Mouse (Mus musculus): ENCODE results near the gene Otulinl.

GRCm38 (mm10) chr15:27672259-27672658 lies 9.1 kb downstream of the Otulinl start:
- TF ChIP-seq CTCF (IDR thresholded peaks at IDR 0.05), result no peak
- TF ChIP-seq EP300 (IDR thresholded peaks at IDR 0.05), result no peak
